Mouse (Mus musculus): ENCODE results near the gene Ttyh2. TPM values are rescaled to one million over a fixed set of nuclear protein-coding genes. Genes with fewer than 3 reads are reported as not detected.

The Ttyh2 gene
- 2.1 to 3.4 TPM (median 2.7 TPM) in 4 replicates for total RNA-seq (2023; ENCODE audit: inconsistent age)

GRCm38 (mm10) chr11:114675341-114675825 is at the start of gene Ttyh2:
TSS of gene Ttyh2 (plus strand) at chr11:114675431.

GRCm38 (mm10) chr11:114668301-114668710 is 6.9 kb upstream of the Ttyh2 start, which contains the start of gene Rpl38:
TSS of gene Rpl38 (plus strand) at chr11:114668524.

GRCm38 (mm10) chr11:114726965-114727825 is 52.0 kb downstream of the Ttyh2 start, which contains the start of gene Dnaic2:
TSS of gene Dnaic2 (plus strand) at chr11:114727408.

GRCm38 (mm10) chr11:114764820-114765818 is 89.9 kb downstream of the Ttyh2 start, which contains the start of gene Kif19a:
TSS of gene Kif19a (plus strand) at chr11:114765388.

Other genes starting within 250 kb of the Ttyh2 start
- 2,143 to 2,270 TPM (median 2,172 TPM) in 4 replicates for gene Rpl38, start 6.9 kb upstream of the Ttyh2 start, total RNA-seq (2023; ENCODE audit: inconsistent age)
- gene Dnaic2, start 52.0 kb downstream of the Ttyh2 start, total RNA-seq (2023; ENCODE audit: inconsistent age) = 0.45 TPM in 1 of 4 replicates, not detected in the others
- gene Kif19a, start 90.0 kb downstream of the Ttyh2 start, total RNA-seq (2023; ENCODE audit: inconsistent age) = 2.6 to 4.0 TPM (median 3.7 TPM) in 4 replicates
- not detected in 4 replicates for gene Btbd17, start 120.5 kb downstream of the Ttyh2 start, total RNA-seq (2023; ENCODE audit: inconsistent age)
- gene Gpr142, start 123.5 kb downstream of the Ttyh2 start, total RNA-seq (2023; ENCODE audit: inconsistent age) = not detected in 4 replicates
- 0.16 TPM in 1 of 4 replicates, not detected in the others for gene Gprc5c, start 175.7 kb downstream of the Ttyh2 start, total RNA-seq (2023; ENCODE audit: inconsistent age)
- 0.71 to 1.3 TPM (median 0.95 TPM) in 4 replicates for gene Cd300a, start 214.6 kb downstream of the Ttyh2 start, total RNA-seq (2023; ENCODE audit: inconsistent age)